Mouse (Mus musculus) gastrocnemius, adult 2 months (tissue): ENCODE measurements around the gene Col19a1. TPM values are rescaled to one million over a fixed set of nuclear protein-coding genes. Genes with fewer than 3 reads are reported as not detected.

Experiments used
- DNase-seq: peaks from one replicate; pipeline ENCODE4 v3.0.0; 2022
- H3K27ac ChIP-seq: fragments of 200-600 bp; 2 replicates; pipeline ENCODE4 v1.8.1; 2022; ENCODE audit warnings: mild to moderate bottlenecking
- H3K4me3 ChIP-seq: fragments of 200-600 bp; 2 replicates; pipeline ENCODE4 v1.8.1; 2022; ENCODE audit warnings: mild to moderate bottlenecking, moderate library complexity
- CTCF ChIP-seq: fragments of 200-600 bp; IDR thresholded peaks from 2 replicates; pipeline ENCODE4 v1.8.1; 2022; ENCODE audit warnings: antibody characterized with exemption, mild to moderate bottlenecking, moderate library complexity
- intact Hi-C: fragments of 180-260 bp; cut with DNase I; formaldehyde crosslinking; loops from one replicate; pipeline ENCODE4 v1.15.1; 2025
- total RNA-seq, 2 experiments: library from RNA; stranded (reverse); gene quantifications; 2 replicates each; pipeline ENCODE4 v1.2.3; 2021

Col19a1 gene
- total RNA-seq, 2 experiments from 2014 or later = 0.50 to 2.0 TPM

DNA sequence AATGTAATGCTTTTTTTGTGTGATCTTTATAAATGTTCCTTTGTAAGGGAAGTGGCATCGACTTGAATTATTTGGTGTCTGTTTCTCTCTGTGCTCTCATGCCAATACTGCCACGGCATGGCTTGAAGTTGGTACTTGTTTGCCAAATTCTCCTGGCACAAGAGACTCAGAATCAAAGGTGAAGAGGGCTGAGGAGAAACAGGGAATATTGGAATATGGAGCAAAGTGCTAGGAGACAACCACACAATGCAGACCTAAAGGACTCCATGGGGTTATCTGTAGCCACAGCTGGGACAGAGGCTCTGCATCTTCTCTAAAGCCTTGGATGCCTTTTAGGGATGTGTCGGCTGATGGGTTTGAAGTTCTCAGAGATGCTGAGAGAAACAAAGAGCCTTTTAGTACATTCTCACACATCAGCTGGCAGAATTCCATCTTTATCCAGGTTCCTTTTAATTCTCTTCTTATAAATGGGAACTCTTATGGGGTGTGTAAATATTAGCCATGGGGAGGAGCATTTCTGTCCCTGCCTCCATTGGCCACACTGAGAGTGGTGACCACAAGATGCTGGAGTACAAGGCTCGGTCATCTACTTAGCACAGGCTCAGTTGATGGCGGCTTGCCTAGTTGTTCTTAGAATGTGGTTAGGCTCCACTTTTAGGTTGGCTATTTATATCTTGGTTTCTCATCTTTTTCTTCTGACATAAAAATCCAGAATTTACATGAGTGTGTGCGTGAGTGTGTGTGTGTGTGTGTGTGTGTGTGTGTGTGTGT lies 360.1 kb downstream of the Col19a1 start:
- TF ChIP-seq CTCF = no peak
- DNase-seq = no peak
- no peak overlapping the region for H3K4me3 ChIP-seq
- H3K27ac ChIP-seq = no peak overlapping the region
- intact Hi-C loops = no loop called here

DNA sequence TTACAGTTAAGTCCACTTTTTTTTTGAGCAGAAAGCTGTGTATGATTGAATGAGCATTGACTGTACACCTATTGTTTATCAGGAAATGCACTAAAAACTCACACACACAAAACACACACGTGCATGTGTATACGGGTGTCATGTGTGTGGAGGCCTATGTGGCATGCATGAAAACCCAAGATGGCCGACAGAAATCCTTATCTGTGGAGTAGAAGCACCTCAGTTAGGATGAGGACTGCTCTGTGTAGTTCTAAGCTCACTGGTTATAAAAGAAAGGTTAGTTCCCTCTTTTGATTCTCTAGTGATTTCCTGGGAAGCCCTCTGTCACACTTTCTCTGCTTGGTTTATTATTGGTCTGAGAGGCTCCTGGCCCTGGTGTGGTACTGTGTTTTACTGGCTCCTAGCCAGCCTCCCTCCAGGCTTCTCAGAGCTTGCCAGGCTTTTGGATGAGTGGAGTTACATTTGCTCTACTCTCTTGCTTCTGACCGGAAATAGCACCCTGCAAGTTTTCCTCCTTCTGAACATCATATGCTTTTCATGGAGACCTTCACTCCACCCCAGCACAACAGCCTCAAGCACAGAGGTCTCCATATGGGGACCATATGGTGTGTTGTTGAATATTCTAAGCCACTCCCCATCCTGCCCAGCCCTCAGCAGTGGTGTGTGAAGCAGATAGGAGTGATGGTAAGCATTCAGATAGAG lies 361.3 kb downstream of the Col19a1 start:
- Histone ChIP-seq H3K27ac (no peak overlapping the region), H3K4me3 (no peak overlapping the region)
- no peak for DNase-seq
- intact Hi-C loops = no loop called here
- TF ChIP-seq CTCF = no peak

DNA sequence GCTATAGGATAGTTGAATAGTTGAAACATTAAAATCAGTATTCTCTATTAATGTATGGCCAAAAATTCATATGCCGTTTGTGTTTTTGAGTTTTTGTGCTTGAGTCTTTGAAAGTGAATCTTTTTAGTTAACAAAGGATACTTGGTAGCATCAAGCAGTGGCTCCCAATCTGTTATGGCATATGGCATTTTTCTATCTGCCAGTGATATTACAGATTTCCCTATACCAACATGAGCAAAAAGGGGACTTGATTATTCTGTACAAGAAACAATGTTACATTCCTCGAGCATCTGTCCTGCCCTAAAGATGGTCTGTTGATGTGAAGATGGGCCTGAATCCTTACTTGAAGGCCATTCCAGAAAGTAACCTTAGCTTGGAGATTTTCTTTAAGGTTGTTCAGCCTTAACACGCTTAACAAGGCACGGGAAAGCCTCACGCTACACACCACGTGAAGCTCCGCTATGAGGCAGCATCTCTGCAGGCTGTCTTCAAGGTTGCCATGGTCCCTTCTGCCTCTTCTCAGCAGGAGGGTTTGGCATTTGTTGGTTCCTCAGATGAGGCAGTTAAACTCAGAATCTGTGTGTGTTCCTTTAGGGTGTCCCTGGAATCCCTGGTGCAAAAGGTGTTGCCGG lies 364.2 kb downstream of the Col19a1 start:
- no peak for DNase-seq
- no peak for TF ChIP-seq CTCF
- intact Hi-C loops = no loop called here
- Histone ChIP-seq H3K27ac (no peak overlapping the region), H3K4me3 (no peak overlapping the region)

DNA sequence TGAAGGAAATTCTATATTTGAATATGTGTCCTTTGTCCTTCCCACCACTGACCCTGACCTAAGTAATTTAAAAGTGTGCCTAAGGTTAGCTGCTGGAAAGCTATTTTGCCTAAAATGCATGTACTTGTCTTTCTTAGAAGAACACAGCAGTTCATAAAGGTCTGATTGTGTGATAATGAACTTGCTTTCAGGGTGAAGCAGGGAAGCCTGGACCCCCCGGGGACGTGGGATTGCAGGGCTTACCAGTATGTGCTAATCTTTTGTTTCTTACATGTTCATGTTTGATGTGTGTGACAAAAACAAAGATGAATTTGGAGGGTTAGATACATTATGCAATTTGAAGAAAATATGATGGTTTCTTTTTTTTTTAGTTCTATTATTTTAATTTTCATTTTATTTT lies 365.0 kb downstream of the Col19a1 start:
- intact Hi-C loops = no loop called here
- no peak for DNase-seq
- H3K4me3 ChIP-seq = no peak overlapping the region
- H3K27ac ChIP-seq = no peak overlapping the region
- no peak for TF ChIP-seq CTCF

DNA sequence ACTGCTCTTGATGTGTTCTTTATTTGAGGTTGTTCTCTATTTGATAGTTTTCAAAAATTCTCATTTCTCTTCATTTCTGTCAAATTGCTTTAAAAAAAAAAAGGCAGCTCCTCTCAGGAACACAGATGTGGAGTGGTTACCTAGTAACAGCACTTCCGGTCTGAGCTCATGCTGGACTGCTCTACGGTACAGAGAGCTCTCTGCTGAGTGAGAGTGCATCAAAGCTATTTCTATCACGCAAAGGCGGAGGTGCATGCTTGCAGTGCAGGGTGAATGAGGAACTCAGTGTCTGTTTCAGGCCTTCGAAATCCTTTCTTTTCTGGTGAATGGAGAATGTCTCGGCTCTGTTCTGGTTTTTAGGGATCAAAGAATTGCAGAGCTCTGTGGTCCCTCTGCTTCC lies 368.2 kb downstream of the Col19a1 start:
- no peak for TF ChIP-seq CTCF
- no peak overlapping the region for H3K27ac ChIP-seq
- no peak overlapping the region for H3K4me3 ChIP-seq
- no peak for DNase-seq
- intact Hi-C loops = no loop called here

Other genes with a start within 250 kb of the Col19a1 start
- gene Lmbrd1, start 91.2 kb upstream of the Col19a1 start, total RNA-seq = 10 to 100 TPM; 33.6 to 35.5 TPM